Mouse (Mus musculus) Patski (cell line): Measurements from ENCODE around the gene C530008M17Rik. TPM values are rescaled to one million over a fixed set of nuclear protein-coding genes. Genes with fewer than 3 reads are reported as not detected.
A peak's percentile ranks its signal among the peaks of the same experiment; 100 is the strongest.

Experiments used
- ATAC-seq: fragments of 100-300 bp; one replicate; pipeline ENCODE4 v1.8.0; 2021
- CTCF ChIA-PET: fragments of 350-600 bp; sonication (Branson Sonifier 250); formaldehyde crosslinking; loops from one replicate; lab custom pipeline; 2022; ENCODE audit warnings: inconsistent platforms; lab: Charles Lee
- POLR2A ChIA-PET: fragments of 350-600 bp; sonication (Branson Sonifier 250); formaldehyde crosslinking; loops from one replicate; lab custom pipeline; 2022; ENCODE audit warnings: antibody characterized with exemption, inconsistent platforms; lab: Charles Lee
- DNase-seq: peaks from one replicate; pipeline ENCODE4 v3.0.0-alpha.2; 2011; ENCODE audit warnings: low read depth, low spot score
- H3K27me3 ChIP-seq: fragments of 371-371 bp; one replicate; pipeline ENCODE4 v1.5.1; 2021
- CTCF ChIP-seq: fragments of 100-300 bp; IDR thresholded peaks from one replicate; pipeline ENCODE4 v1.5.1; 2021
- in situ Hi-C: fragments of 300-500 bp; cut with MboI; formaldehyde crosslinking; loops from 3 replicates; pipeline ENCODE4 v1.11.1; 2018; ENCODE audit warnings: low pct_unique_long_range_greater_than_20kb, mixed read lengths
- polyA plus RNA-seq: library from polyadenylated mRNA; unstranded; gene quantifications from one replicate; pipeline ENCODE4 v1.2.3, GENCODE M21; 2021

The C530008M17Rik gene
- polyA plus RNA-seq, 1 experiment from 2014 or later = 1.7 TPM

DNA sequence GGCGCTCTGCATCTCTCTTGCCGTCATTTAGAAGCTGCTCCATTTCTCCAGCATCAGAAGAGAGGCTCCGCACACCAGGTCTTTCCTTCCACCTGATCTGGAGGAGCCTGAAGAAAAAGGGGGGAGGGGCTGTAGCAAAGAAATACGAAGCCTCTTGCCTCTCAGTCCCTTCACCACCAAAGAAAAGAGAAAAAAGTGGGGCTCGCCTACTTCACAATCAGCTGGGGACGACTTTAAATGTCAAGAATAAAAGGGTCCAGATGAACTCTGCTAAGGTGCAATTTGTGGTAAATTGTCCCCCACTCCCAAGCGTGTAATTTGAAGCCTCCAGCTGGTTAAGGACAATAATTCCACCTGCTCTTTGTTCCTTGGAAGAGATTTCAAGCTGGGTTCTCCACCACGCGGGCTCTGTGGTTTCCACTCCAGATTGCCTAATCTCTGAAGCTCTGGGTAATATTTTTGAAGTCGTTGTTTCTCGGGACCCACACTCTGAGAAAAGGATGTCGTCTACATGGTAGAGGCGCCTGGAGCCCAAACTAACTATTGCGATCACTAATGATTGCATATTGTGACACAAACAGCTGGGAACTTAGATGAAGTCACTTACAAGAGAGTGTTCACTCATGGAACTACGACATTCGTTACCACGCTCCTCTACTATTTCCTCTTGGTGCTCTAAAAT, 176.4 kb downstream of the C530008M17Rik start:
- ChIA-PET CTCF (interaction anchor here (0.9 to 2.0 kb wide), 3 partner anchors 9 to 17 kb away, joined by 3 to 7 read pairs (median 3); no protein-coding TSS in a partner anchor), POLR2A (no interaction called here)
- in situ Hi-C loops = no loop called here
- ATAC-seq (no peak), DNase-seq (no peak)
- no peaks in the 10 kb centered on the region for H3K27me3 ChIP-seq
- TF ChIP-seq CTCF = no peak

DNA sequence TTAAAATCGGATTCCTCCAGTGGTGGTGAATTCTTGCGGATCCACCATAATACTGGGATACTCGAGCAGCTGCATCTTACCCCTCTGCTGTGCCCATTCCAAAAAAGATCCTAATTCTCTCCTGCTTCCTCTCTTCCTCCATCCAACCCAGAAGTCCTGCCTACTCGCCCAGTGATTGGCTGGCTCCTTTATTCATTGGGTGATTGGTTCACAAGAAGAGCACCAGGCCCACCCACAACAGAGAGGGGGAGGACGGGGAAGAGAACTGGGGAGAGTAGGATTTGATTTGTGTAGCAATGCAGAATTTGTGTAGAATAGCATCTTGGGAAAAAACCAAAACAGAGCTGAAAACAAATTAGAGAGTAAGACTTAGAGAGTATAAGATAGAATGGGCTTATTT, 180.7 kb downstream of the C530008M17Rik start:
- ChIA-PET CTCF (interaction anchor here (1.2 kb wide), 1 partner anchor 10 kb away, joined by 4 read pairs; no protein-coding TSS in a partner anchor), POLR2A (no interaction called here)
- TF ChIP-seq CTCF = no peak
- ATAC-seq (peak; percentile 89), DNase-seq (no peak)
- H3K27me3 ChIP-seq = no peaks in the 10 kb centered on the region
- in situ Hi-C loops = loop anchor here (5.0 kb wide), 1 partner anchor 70 kb away; no protein-coding TSS in a partner anchor

DNA sequence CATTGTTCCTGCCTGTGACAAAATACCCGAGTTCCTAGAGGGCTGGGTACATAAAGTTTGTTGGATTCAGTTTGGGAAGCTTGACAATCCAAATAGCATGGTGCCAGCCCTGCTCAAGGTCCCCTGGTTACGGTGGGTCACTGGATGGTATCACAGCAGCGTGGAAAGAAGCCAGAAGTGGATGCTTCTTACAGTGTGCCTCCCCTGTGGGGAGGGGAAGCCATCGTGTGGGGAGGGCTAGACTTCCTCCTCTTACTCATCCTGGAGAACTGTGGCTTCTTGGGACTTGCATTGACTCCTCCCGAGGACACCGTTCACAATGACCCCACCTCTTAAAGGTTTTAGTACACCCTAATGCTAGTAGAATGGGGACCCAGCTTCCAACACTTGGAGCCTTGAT, 183.5 kb downstream of the C530008M17Rik start:
- H3K27me3 ChIP-seq = no peaks in the 10 kb centered on the region
- ChIA-PET POLR2A (no interaction called here), CTCF (interaction anchor here (0.7 kb wide), 1 partner anchor 41 kb away, joined by 3 read pairs; no protein-coding TSS in a partner anchor)
- in situ Hi-C loops = loop anchor here (5.0 kb wide), 2 partner anchors 72 to 252 kb away; partner anchors contain the start of gene Cep135
- ATAC-seq = no peak
- TF ChIP-seq CTCF = no peak
- DNase-seq = no peak

DNA sequence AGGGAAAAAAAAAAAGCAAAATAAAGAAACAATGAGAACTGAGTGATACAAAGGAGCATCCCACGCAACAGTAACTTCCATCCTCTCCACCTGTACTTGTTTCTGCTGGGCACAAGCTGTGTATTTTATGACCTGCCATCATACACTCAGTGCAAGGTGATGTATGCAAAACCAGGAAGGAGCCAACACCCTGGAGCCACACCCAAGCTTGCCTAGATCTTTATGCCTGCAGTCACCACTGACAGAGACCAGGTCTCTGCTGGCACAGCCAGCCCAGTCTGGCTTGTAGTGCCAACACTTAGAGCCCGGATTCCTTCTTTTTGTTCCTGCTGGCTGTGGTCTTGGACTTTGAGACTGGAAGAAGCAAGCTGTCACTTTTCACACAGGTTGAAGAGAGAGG, 185.5 kb downstream of the C530008M17Rik start:
- POLR2A ChIA-PET = no interaction called here
- no peak for TF ChIP-seq CTCF
- in situ Hi-C loops = loop anchor here (5.0 kb wide), 1 partner anchor 255 kb away; the partner anchor contains the start of gene Cep135
- CTCF ChIA-PET = interaction anchor here (2.1 kb wide), 1 partner anchor 12 kb away, joined by 4 read pairs; no protein-coding TSS in a partner anchor
- no peak for ATAC-seq
- DNase-seq = no peak
- no peaks in the 10 kb centered on the region for H3K27me3 ChIP-seq

DNA sequence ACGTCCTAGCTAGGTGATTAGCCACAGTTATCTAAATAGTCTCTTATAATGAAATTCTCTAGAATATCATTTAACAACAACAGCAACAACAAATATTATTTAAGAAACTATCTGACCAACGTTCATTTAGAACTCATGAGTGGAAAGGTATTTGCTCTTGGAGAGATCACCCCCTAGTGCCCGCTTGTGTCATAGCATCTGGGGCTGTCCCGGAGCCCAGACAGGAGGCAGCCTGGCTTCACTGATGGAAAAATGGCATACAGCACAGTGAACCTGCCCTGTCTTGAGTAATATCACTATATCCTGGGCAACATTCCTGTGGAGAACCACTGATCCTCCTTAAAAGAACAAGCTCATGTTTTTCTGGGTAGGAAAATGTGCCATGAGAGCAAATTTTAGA, 187.1 kb downstream of the C530008M17Rik start:
- CTCF ChIA-PET = interaction anchor here (0.8 to 2.5 kb wide), 10 partner anchors 10 to 255 kb away, joined by 3 to 13 read pairs (median 4); partner anchors contain the start of gene Cep135
- in situ Hi-C loops = loop anchor here (5.0 kb wide), 1 partner anchor 256 kb away; the partner anchor contains the start of gene Cep135
- H3K27me3 ChIP-seq = no peaks in the 10 kb centered on the region
- DNase-seq (peak; percentile 22), ATAC-seq (peak; percentile 80)
- peak; percentile 93 for TF ChIP-seq CTCF
- POLR2A ChIA-PET = no interaction called here

DNA sequence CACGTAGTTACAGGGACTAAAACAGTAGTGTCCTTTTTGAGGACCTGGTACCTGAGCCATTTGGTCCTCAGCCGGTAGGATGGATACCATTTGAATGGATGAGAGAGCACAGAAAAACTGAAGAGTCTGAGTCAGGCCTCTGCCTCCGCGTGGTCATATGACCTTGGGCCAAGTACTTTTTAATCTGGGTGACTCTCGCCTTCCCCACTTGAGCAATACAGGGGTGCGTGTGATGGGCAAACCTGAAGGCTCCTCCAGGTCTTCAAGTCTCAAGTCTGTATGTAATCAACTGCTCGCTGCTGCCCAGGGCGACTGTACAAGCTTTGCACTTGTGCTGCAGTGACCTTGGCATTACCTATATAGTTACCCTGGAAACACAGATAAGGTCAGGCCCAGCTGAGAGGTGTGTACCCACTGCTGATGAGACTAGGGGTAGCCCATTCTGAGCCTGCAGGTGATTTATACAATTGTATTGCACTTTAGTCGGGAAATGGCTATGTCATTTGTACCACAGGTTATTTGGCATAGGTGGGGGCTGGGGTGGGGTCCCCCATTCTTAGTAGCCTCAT, 187.6 kb downstream of the C530008M17Rik start:
- ChIA-PET POLR2A (no interaction called here), CTCF (interaction anchor here (1.0 to 2.5 kb wide), 10 partner anchors 10 to 256 kb away, joined by 3 to 13 read pairs (median 4); partner anchors contain the start of gene Cep135)
- in situ Hi-C loops = loop anchor here (5.0 kb wide), 1 partner anchor 257 kb away; the partner anchor contains the start of gene Cep135
- no peak for DNase-seq
- no peaks in the 10 kb centered on the region for H3K27me3 ChIP-seq
- ATAC-seq = no peak
- no peak for TF ChIP-seq CTCF

DNA sequence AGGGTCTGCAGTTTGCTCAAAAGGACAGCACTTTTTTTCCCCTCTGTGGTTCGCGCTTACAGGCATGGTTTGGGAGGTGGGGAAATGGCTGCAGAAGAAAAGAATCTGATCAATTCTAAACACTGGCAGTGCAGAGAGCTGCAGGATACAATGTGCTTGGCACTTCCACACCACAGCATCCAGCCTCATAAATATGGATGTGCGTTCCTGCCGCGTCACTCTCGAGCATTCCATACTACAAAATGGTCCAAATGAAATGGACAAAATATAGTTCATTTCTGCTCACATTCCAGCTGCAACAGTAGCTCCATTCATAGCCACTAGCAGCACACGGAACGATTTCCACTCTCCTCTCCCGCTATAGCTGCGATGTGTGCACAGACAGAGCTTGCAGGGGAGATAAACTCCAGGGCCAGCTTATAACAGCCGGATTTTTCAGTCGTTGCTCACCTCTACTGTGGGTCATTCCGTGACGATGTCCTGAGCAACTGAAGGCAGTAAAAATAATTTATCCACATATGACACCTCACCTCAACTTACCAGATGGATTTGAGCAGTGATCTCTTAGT, 188.4 kb downstream of the C530008M17Rik start:
- no peak for TF ChIP-seq CTCF

DNA sequence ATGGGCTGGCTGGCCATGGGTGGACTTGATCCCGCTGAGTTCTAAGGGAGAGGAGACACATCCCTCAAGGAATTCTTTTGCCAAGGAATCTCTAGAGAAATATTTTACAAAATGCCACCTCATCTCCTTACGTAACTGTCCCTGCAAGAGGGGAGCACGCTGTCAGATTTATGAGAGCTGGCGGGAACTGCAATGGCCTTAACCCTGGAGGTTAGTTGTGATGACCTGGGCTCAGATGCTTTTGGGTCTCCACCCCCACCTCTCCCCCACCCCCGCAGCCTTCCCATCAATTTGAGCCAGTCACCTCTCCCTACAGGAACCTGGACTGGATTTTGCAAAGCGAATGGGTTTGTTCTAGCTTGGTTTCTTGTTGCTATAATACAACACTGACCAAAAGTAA, 190.8 kb downstream of the C530008M17Rik start:
- in situ Hi-C loops = no loop called here
- no peak for TF ChIP-seq CTCF
- no peak for DNase-seq
- ATAC-seq = no peak
- POLR2A ChIA-PET = no interaction called here
- no peaks in the 10 kb centered on the region for H3K27me3 ChIP-seq
- CTCF ChIA-PET = interaction anchor here (1.0 to 1.8 kb wide), 2 partner anchors 83 to 279 kb away, joined by 3 to 4 read pairs; no protein-coding TSS in a partner anchor

More for the DNA sequence above, 188.4 kb downstream of the C530008M17Rik start:
- DNase-seq = no peak
- ChIA-PET POLR2A (no interaction called here), CTCF (interaction anchor here (1.1 to 2.5 kb wide), 4 partner anchors 9 to 257 kb away, joined by 3 to 13 read pairs (median 8); partner anchors contain the start of gene Cep135)
- ATAC-seq = no peak
- H3K27me3 ChIP-seq = no peaks in the 10 kb centered on the region
- in situ Hi-C loops = loop anchor here (5.0 kb wide), 1 partner anchor 257 kb away; the partner anchor contains the start of gene Cep135

DNA sequence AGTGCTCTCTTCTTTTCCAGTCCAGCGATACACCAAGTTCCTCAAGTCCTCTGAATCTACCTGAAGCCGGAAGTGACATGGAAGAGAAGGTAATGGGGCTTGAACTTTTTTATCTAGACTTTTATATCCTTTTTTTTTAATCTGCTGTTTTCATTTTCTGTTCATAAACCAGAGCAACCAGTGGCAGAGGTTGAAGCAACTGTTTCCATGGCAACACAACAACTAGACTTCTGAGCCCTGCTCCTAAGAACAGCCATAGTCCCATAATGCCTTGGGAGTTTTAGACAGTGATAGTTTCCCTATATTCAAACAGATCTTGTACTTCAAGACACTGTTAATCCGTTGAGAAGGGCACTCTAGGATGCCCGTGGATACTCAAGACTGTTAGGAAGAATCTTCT, 195.0 kb downstream of the C530008M17Rik start:
- ChIA-PET CTCF (no interaction called here), POLR2A (no interaction called here)
- ATAC-seq (no peak), DNase-seq (no peak)
- H3K27me3 ChIP-seq = no peaks in the 10 kb centered on the region
- in situ Hi-C loops = no loop called here
- TF ChIP-seq CTCF = no peak

DNA sequence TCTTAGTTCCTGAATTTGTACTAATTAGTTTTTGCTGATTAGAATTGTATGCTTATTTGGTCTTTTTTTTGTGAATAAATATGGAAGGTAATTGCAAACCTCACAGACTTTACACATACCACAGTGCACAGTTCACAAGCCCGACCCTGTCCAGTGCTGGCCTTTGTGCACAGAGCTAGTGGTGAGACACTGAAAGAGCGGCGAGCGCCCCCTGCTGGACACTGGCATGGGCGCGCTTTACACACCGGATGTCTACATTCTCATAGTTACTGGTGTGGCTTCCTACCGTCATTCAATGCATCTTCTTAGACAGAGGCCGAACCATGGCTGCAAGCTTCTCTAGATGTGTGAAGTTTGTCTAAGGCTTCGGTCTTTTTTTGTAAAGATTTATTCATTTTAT, 197.2 kb downstream of the C530008M17Rik start:
- in situ Hi-C loops = no loop called here
- ChIA-PET CTCF (interaction anchor here (0.6 to 1.7 kb wide), 12 partner anchors 9 to 198 kb away, joined by 3 to 13 read pairs (median 4); partner anchors contain the start of gene C530008M17Rik), POLR2A (no interaction called here)
- no peaks in the 10 kb centered on the region for H3K27me3 ChIP-seq
- peak; percentile 99 for TF ChIP-seq CTCF
- ATAC-seq = peak; percentile 97
- DNase-seq = no peak
